Mouse (Mus musculus) ES-Bruce4 (cell line): ENCODE measurements around the gene Kcnq1. TPM values are rescaled to one million over a fixed set of nuclear protein-coding genes. Genes with fewer than 3 reads are reported as not detected.

Experiments
- H3K27ac ChIP-seq: 2 replicates; pipeline ENCODE4 v1.5.1; 2012; ENCODE audit warnings: low read length, inconsistent platforms; ENCODE audit not compliant: insufficient read depth
- H3K27me3 ChIP-seq: 2 replicates; pipeline ENCODE4 v1.6.1; 2012; ENCODE audit warnings: mild to moderate bottlenecking, low read length, inconsistent platforms; ENCODE audit not compliant: control insufficient read depth, poor library complexity, insufficient read depth, severe bottlenecking
- H3K36me3 ChIP-seq: 2 replicates; pipeline ENCODE4 v1.6.1; 2012; ENCODE audit warnings: inconsistent platforms, mild to moderate bottlenecking, low read length, moderate library complexity; ENCODE audit not compliant: control insufficient read depth, poor library complexity, insufficient read depth, severe bottlenecking
- H3K4me1 ChIP-seq: one replicate; pipeline ENCODE4 v1.8.1; 2011; ENCODE audit warnings: low read length; ENCODE audit not compliant: control insufficient read depth, insufficient read depth
- H3K4me3 ChIP-seq: 2 replicates; pipeline ENCODE4 v1.5.1; 2011; ENCODE audit warnings: low read depth, mild to moderate bottlenecking, low read length
- H3K9ac ChIP-seq: 2 replicates; pipeline ENCODE4 v1.6.1; 2012; ENCODE audit warnings: low read depth, mild to moderate bottlenecking, inconsistent platforms; ENCODE audit not compliant: poor library complexity, severe bottlenecking
- H3K9me3 ChIP-seq: replicated peaks from 2 replicates; pipeline ENCODE4 v1.6.1; 2012; ENCODE audit warnings: mild to moderate bottlenecking, low read length, inconsistent platforms; ENCODE audit not compliant: control insufficient read depth, poor library complexity, insufficient read depth, severe bottlenecking
- CTCF ChIP-seq: IDR thresholded peaks from one replicate; pipeline ENCODE4 v1.8.1; 2011; ENCODE audit warnings: low read depth, low read length
- EP300 ChIP-seq: IDR thresholded peaks from 2 replicates; pipeline ENCODE4 v1.6.1; 2011; ENCODE audit warnings: low read depth, low read length; ENCODE audit not compliant: insufficient read depth
- POLR2A ChIP-seq: IDR thresholded peaks from one replicate; pipeline ENCODE4 v1.8.1; 2011; ENCODE audit warnings: low read length; ENCODE audit not compliant: insufficient read depth
- polyA plus RNA-seq: library from polyadenylated mRNA; stranded (reverse); fragments of >200 nt; gene quantifications from 2 replicates; pipeline ENCODE4 v1.2.4, GENCODE M21; 2011; ENCODE audit warnings: low read depth; ENCODE audit not compliant: missing spikeins, insufficient read depth, insufficient read length

The Kcnq1 gene
- polyA plus RNA-seq, 1 experiment = not detected

GRCm38 (mm10) chr7:143444955-143445648 lies 338.9 kb downstream of the Kcnq1 start:
- TF ChIP-seq EP300 = no peak
- no peak for TF ChIP-seq CTCF
- no peak for TF ChIP-seq POLR2A
- Histone ChIP-seq H3K36me3 (no peaks in the 10 kb centered on the region), H3K4me1 (no peaks in the 10 kb centered on the region), H3K4me3 (peak overlapping the region; percentile 62), H3K9me3 (no peaks in the 10 kb centered on the region), H3K9ac (peak overlapping the region; percentile 49), H3K27ac (no peak overlapping the region), H3K27me3 (peaks cover 26% of the 10 kb centered on the region)

- peak overlapping the region; percentile 49 for H3K9ac ChIP-seq
- H3K27ac ChIP-seq = no peak overlapping the region
- H3K9me3 ChIP-seq = no peaks in the 10 kb centered on the region
- TF ChIP-seq EP300 (no peak), POLR2A (no peak), CTCF (no peak)
- no peaks in the 10 kb centered on the region for H3K4me1 ChIP-seq
- peaks cover 25% of the 10 kb centered on the region for H3K27me3 ChIP-seq
- peak overlapping the region; percentile 62 for H3K4me3 ChIP-seq
- H3K36me3 ChIP-seq = no peaks in the 10 kb centered on the region
Measured at GRCm38 (mm10) chr7:143445651-143446460, 339.7 kb downstream of the Kcnq1 start.

GRCm38 (mm10) chr7:143447130-143447529 lies 341.0 kb downstream of the Kcnq1 start:
- Histone ChIP-seq H3K27me3 (peaks cover 24% of the 10 kb centered on the region), H3K9me3 (no peaks in the 10 kb centered on the region), H3K9ac (no peak overlapping the region), H3K27ac (no peak overlapping the region), H3K4me1 (no peaks in the 10 kb centered on the region), H3K4me3 (no peak overlapping the region), H3K36me3 (no peaks in the 10 kb centered on the region)
- TF ChIP-seq CTCF (no peak), EP300 (no peak), POLR2A (no peak)

GRCm38 (mm10) chr7:143458963-143459331 lies 352.8 kb downstream of the Kcnq1 start:
- no peak overlapping the region for H3K27ac ChIP-seq
- peaks cover 2% of the 10 kb centered on the region for H3K4me1 ChIP-seq
- no peak for TF ChIP-seq CTCF
- H3K9ac ChIP-seq = peak overlapping the region; percentile 31; the same call in 1 of the 2 replicates
- no peaks in the 10 kb centered on the region for H3K36me3 ChIP-seq
- peaks cover 18% of the 10 kb centered on the region for H3K27me3 ChIP-seq
- H3K4me3 ChIP-seq = peak overlapping the region; percentile 48
- H3K9me3 ChIP-seq = no peaks in the 10 kb centered on the region

GRCm38 (mm10) chr7:143459332-143460211 lies 353.4 kb downstream of the Kcnq1 start:
- Histone ChIP-seq H3K4me1 (peaks cover 2% of the 10 kb centered on the region), H3K9ac (peak overlapping the region; percentile 31), H3K27me3 (peaks cover 18% of the 10 kb centered on the region), H3K27ac (no peak overlapping the region), H3K36me3 (no peaks in the 10 kb centered on the region), H3K9me3 (no peaks in the 10 kb centered on the region), H3K4me3 (peak overlapping the region; percentile 48)
- TF ChIP-seq POLR2A (no peak), CTCF (no peak), EP300 (no peak)
